Mouse (Mus musculus) neutrophil, adult 59 days (primary cell): ENCODE data around the gene Btbd35f22. TPM values are rescaled to one million over a fixed set of nuclear protein-coding genes. Genes with fewer than 3 reads are reported as not detected.

ENCODE experiments used
- total RNA-seq, 2 experiments: library from RNA; stranded (reverse); gene quantifications; 1 replicate in 1 of 2; 2 replicates in 1 of 2; pipeline ENCODE4 v1.2.4; 2023

The Btbd35f22 gene
- not detected for total RNA-seq

DNA sequence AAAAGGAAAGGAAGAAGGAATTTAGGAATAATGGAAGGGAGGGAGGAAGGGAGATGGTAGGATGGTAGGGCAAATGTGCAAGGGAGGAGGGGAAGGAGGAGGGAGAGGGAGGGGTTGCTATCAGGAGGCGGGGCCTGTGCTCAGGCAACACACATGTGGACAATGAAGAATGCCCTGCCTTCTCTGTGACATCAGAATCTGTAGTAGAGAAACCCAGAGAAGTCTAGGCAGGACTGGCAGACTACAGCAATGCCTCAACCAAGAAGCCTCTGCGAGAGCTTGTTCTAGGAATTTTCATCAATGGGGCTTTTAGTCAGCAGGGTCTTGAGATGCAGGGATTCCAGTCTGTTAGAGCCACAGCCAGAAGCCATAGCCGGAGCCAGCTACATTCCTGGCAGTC lies at the start of gene Btbd35f22:
Gene Btbd35f22 (plus strand): TSS at position 301 of the 400 bp plus-strand sequence.

Other genes with a start within 250 kb of the Btbd35f22 start
- not detected for gene Gm21637, start 85.8 kb upstream of the Btbd35f22 start, total RNA-seq
- not detected for gene Btbd35f2, start 230.6 kb downstream of the Btbd35f22 start, total RNA-seq